Mouse (Mus musculus): ENCODE measurements at regions not wholly inside any gene's neighbourhood (a gene's known extent, or its start where the extent isn't known, plus 50 kb on each side); places are given as distances from the start of the nearest gene placed in this dataset.

DNA sequence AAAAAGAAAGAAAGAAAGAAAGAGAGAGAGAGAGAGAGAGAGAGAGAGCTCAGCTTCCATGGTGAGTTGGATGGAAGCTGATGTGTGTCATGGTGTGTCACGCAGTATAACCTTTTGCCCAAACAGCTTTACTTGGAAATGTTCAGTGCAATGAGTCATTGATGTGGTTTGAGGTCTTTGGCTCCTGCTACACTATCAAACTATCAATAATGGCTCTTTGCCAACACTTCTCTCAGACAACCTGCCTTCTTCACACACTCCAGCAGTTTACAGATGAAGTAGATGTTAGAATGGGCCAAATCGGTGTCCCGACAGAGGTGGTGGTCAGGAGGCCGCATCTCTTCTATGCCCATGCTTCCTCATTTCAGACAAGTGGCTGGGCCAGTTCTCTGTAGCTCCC lies 369.0 kb upstream of the Cadm2 start:
- TF ChIP-seq EP300 (IDR thresholded peaks at IDR 0.05; ENCODE audit: low read depth) (no peak), CTCF (IDR thresholded peaks at IDR 0.05; ENCODE audit: low read depth) (no peak)

Measured in liver, postnatal 0 days (tissue).